Mouse (Mus musculus): ENCODE measurements around the gene AC129217.1. TPM values are rescaled to one million over a fixed set of nuclear protein-coding genes. Genes with fewer than 3 reads are reported as not detected.

AC129217.1 gene
- total and polyA plus RNA-seq, 2 experiments from 2014 or later: not detected

- no peak within 1 kb of the TSS for H3K27ac ChIP-seq (ENCODE audit: low read depth, low read length)
- H3K4me1 ChIP-seq (ENCODE audit: insufficient read depth): peaks cover 9% of the 10 kb centered on the region; the same call in 1 of the 2 replicates
- no peak for TF ChIP-seq CTCF (IDR thresholded peaks at IDR 0.05; ENCODE audit: low read depth)
- ATAC-seq: no peak
- H3K27me3 ChIP-seq (ENCODE audit: insufficient read depth, low read length): no peaks in the 10 kb centered on the region
- H3K9me3 ChIP-seq (ENCODE audit: low read length): no peaks in the 10 kb centered on the region
- H3K9ac ChIP-seq: no peak within 1 kb of the TSS
- H3K36me3 ChIP-seq (ENCODE audit: insufficient read depth): no peaks in the 10 kb centered on the region
- no peak within 1 kb of the TSS for H3K4me3 ChIP-seq (ENCODE audit: low read depth, low read length)
- no peak within 1 kb of the TSS for H3K4me2 ChIP-seq (ENCODE audit: low read depth)
- 72% methylated on average over 3 of the region's 3 CpGs for WGBS
- no peak for DNase-seq
Observed at GRCm38 (mm10) chr19:8883616-8884015, 54.0 kb downstream of the AC129217.1 start, which contains the start of the genes Lbhd1 and Gm49403. TSS of gene Lbhd1 (plus strand) at chr19:8883732. TSS of gene Gm49403 (plus strand) at chr19:8883930.

DNA sequence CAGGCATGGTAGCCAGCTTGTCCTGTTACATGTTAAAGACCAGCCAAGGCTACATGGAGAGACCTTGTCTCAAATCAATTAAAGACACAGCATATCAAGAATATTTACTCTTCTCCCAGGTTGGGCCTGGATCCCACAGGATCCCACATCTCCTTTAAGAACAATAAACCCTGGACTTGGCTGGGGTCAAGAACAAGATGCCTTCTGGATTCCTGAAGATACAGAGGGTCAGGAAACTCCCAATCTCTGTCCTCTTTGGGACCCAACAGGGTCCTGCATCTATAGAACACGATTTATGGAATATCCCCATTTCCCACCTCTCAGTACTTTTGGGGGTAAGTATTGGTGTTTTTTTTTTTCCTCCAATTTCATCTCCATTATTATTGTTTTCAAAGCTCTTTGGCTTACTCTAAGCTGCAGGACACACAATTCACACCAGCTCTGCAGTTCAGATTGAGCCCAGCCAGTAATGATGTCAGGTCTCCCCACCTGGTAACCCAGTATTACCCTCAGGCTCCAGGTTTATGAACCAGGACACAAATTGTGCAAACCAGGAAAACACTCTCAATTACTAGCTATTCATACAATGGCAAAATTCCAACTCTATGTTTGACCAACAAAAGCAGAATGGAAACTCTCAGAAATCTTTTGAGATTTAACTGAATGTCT is 57.5 kb downstream of the AC129217.1 start:
- Histone ChIP-seq H3K4me3 (ENCODE audit: low read depth, low read length) (no peak overlapping the region), H3K9ac (no peak overlapping the region), H3K36me3 (ENCODE audit: insufficient read depth) (0 out of 2 replicates have a peak, but pooled peaks cover 5% of the 10 kb centered on the region), H3K4me1 (ENCODE audit: insufficient read depth) (peaks cover 5% of the 10 kb centered on the region; the same call in 1 of the 2 replicates), H3K27me3 (ENCODE audit: insufficient read depth, low read length) (no peaks in the 10 kb centered on the region), H3K27ac (ENCODE audit: low read depth, low read length) (no peak overlapping the region), H3K4me2 (ENCODE audit: low read depth) (peak overlapping the region; percentile 85; the same call in 1 of the 2 replicates), H3K9me3 (ENCODE audit: low read length) (no peaks in the 10 kb centered on the region)
- DNase-seq: no peak
- no peak for TF ChIP-seq CTCF (IDR thresholded peaks at IDR 0.05; ENCODE audit: low read depth)
- WGBS: 56% methylated on average over 1 of the region's 1 CpGs
- no peak for ATAC-seq

DNA sequence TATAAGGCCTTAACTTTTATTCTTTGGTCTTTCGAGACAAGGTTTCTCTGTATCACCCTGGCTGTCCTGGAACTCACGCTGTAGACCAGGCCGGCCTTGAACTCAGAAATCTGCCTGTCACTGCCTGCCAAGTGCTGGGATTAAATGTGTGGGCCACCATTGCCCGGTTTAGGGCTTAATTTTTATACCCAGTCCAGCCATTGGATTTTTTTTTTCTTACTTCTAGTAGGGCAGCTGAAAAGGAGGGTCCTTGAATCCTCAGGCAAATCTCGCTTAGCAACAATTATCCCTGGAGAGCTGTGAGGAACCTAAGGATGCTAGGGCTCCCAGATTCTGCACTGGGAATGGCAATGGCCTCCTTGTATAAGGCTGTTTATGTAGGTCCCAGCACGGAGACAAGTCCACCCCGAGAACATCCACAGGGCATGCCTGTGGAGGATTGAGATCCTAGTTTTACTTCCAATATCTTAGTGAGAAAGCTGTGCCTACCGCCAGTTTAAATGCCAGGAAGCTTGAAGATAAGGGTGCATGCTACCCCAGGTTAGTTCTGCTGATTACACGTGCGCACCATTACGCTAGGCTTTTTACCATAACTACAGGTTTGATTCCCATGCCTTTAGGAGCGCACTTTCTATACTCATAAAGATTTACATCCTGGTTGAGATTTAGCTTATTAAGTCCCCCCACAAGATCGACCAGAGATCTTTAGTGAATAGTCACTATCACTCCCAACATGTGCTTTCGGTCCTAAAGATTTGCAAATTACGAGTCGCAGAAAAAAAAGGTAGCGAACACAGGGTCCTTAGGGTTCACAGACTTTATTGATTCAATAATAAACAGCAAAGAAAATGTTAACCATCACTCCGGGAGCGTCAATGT is 58.3 kb downstream of the AC129217.1 start:
- DNase-seq (no peak), ATAC-seq (no peak)
- H3K27ac ChIP-seq (ENCODE audit: low read depth, low read length): peak overlapping the region; percentile 85

GRCm38 (mm10) chr19:8888511-8889385 is 59.2 kb downstream of the AC129217.1 start, which contains the start of the genes 1810009A15Rik and Gm49416:
TSS of gene 1810009A15Rik (plus strand) at chr19:8888853.
TSS of gene Gm49416 (plus strand) at chr19:8888926.
- H3K4me3 ChIP-seq (ENCODE audit: low read depth, low read length): peak within 1 kb of the TSS; percentile 59

More for the DNA sequence above, 58.3 kb downstream of the AC129217.1 start:
- no peak for TF ChIP-seq CTCF (IDR thresholded peaks at IDR 0.05; ENCODE audit: low read depth)
- Histone ChIP-seq H3K27me3 (ENCODE audit: insufficient read depth, low read length) (no peaks in the 10 kb centered on the region), H3K36me3 (ENCODE audit: insufficient read depth) (0 out of 2 replicates have a peak, but pooled peaks cover 5% of the 10 kb centered on the region), H3K4me2 (ENCODE audit: low read depth) (peak overlapping the region; percentile 85), H3K9ac (peak overlapping the region; percentile 63), H3K4me1 (ENCODE audit: insufficient read depth) (peaks cover 5% of the 10 kb centered on the region; the same call in 1 of the 2 replicates), H3K4me3 (ENCODE audit: low read depth, low read length) (peak overlapping the region; percentile 59), H3K9me3 (ENCODE audit: low read length) (no peaks in the 10 kb centered on the region)
- 15% methylated on average over 19 of the region's 19 CpGs for WGBS

More at GRCm38 (mm10) chr19:8888511-8889385, 59.2 kb downstream of the AC129217.1 start, which contains the start of the genes 1810009A15Rik and Gm49416:
- Histone ChIP-seq H3K9ac (peak within 1 kb of the TSS; percentile 63), H3K27me3 (ENCODE audit: insufficient read depth, low read length) (no peaks in the 10 kb centered on the region), H3K9me3 (ENCODE audit: low read length) (no peaks in the 10 kb centered on the region), H3K27ac (ENCODE audit: low read depth, low read length) (peak within 1 kb of the TSS; percentile 85), H3K36me3 (ENCODE audit: insufficient read depth) (0 out of 2 replicates have a peak, but pooled peaks cover 5% of the 10 kb centered on the region), H3K4me2 (ENCODE audit: low read depth) (peak within 1 kb of the TSS; percentile 85), H3K4me1 (ENCODE audit: insufficient read depth) (peaks cover 5% of the 10 kb centered on the region)
- no peak for TF ChIP-seq CTCF (IDR thresholded peaks at IDR 0.05; ENCODE audit: low read depth)
- WGBS: under 1% methylated on average over 58 of the region's 58 CpGs
- ATAC-seq (peak; percentile 97), DNase-seq (peak; percentile 97)

Small RNA genes lying within 50 kb of the gene (microRNA-seq; reads per million reads assigned to microRNA genes)
- 0 to 0.24 reads per million in 2 experiments for gene Mir5136

Other genes with a start within 250 kb of the AC129217.1 start
Only the 30 nearest of the 33 such genes appear.
- gene Slc3a2, start 106.4 kb upstream of the AC129217.1 start, total RNA-seq (2014; rRNA removed): 107 and 116 TPM in 2 replicates
- gene Slc3a2, start 106.4 kb upstream of the AC129217.1 start, polyA plus RNA-seq (2015; fragmentation: Nextera tagmentation; extraction: Ambion mirVana): 247 and 256 TPM in 2 replicates
- 74.1 and 85.9 TPM in 2 replicates for gene Wdr74, start 93.9 kb upstream of the AC129217.1 start, total RNA-seq (2014; rRNA removed)
- 98.7 and 113 TPM in 2 replicates for gene Wdr74, start 93.9 kb upstream of the AC129217.1 start, polyA plus RNA-seq (2015; fragmentation: Nextera tagmentation; extraction: Ambion mirVana)
- gene 1700092M07Rik, start 89.1 kb upstream of the AC129217.1 start, total RNA-seq (2014; rRNA removed): not detected in 2 replicates
- gene 1700092M07Rik, start 89.1 kb upstream of the AC129217.1 start, polyA plus RNA-seq (2015; fragmentation: Nextera tagmentation; extraction: Ambion mirVana): 0.65 and 0.67 TPM in 2 replicates
- 130 and 140 TPM in 2 replicates for gene Stx5a, start 88.4 kb upstream of the AC129217.1 start, total RNA-seq (2014; rRNA removed)
- gene Stx5a, start 88.4 kb upstream of the AC129217.1 start, polyA plus RNA-seq (2015; fragmentation: Nextera tagmentation; extraction: Ambion mirVana): 86.4 and 97.6 TPM in 2 replicates
- 81.7 and 114 TPM in 2 replicates for gene Nxf1, start 72.7 kb upstream of the AC129217.1 start, total RNA-seq (2014; rRNA removed)
- 97.1 and 97.9 TPM in 2 replicates for gene Nxf1, start 72.7 kb upstream of the AC129217.1 start, polyA plus RNA-seq (2015; fragmentation: Nextera tagmentation; extraction: Ambion mirVana)
- 236 and 241 TPM in 2 replicates for gene Tmem223, start 58.8 kb upstream of the AC129217.1 start, total RNA-seq (2014; rRNA removed)
- 269 and 334 TPM in 2 replicates for gene Tmem223, start 58.8 kb upstream of the AC129217.1 start, polyA plus RNA-seq (2015; fragmentation: Nextera tagmentation; extraction: Ambion mirVana)
- gene Tmem179b, start 55.3 kb upstream of the AC129217.1 start, total RNA-seq (2014; rRNA removed): 17.4 and 19.6 TPM in 2 replicates
- 22.4 and 22.6 TPM in 2 replicates for gene Tmem179b, start 55.3 kb upstream of the AC129217.1 start, polyA plus RNA-seq (2015; fragmentation: Nextera tagmentation; extraction: Ambion mirVana)
- 27.2 and 31.7 TPM in 2 replicates for gene Taf6l, start 43.4 kb upstream of the AC129217.1 start, total RNA-seq (2014; rRNA removed)
- gene Taf6l, start 43.4 kb upstream of the AC129217.1 start, polyA plus RNA-seq (2015; fragmentation: Nextera tagmentation; extraction: Ambion mirVana): 25.1 and 25.2 TPM in 2 replicates
- gene Polr2g, start 31.2 kb upstream of the AC129217.1 start, total RNA-seq (2014; rRNA removed): 89.3 and 99.3 TPM in 2 replicates
- 193 and 216 TPM in 2 replicates for gene Polr2g, start 31.2 kb upstream of the AC129217.1 start, polyA plus RNA-seq (2015; fragmentation: Nextera tagmentation; extraction: Ambion mirVana)
- gene Zbtb3, start 27.2 kb upstream of the AC129217.1 start, total RNA-seq (2014; rRNA removed): 7.0 and 7.3 TPM in 2 replicates
- gene Zbtb3, start 27.2 kb upstream of the AC129217.1 start, polyA plus RNA-seq (2015; fragmentation: Nextera tagmentation; extraction: Ambion mirVana): 4.3 and 5.0 TPM in 2 replicates
- 71.9 and 72.6 TPM in 2 replicates for gene Ttc9c, start 10.4 kb upstream of the AC129217.1 start, total RNA-seq (2014; rRNA removed)
- 34.1 and 44.4 TPM in 2 replicates for gene Ttc9c, start 10.4 kb upstream of the AC129217.1 start, polyA plus RNA-seq (2015; fragmentation: Nextera tagmentation; extraction: Ambion mirVana)
- gene Hnrnpul2, start 9.8 kb upstream of the AC129217.1 start, total RNA-seq (2014; rRNA removed): 28.2 and 38.3 TPM in 2 replicates
- gene Hnrnpul2, start 9.8 kb upstream of the AC129217.1 start, polyA plus RNA-seq (2015; fragmentation: Nextera tagmentation; extraction: Ambion mirVana): 3.9 and 5.3 TPM in 2 replicates
- 81.5 and 91.5 TPM in 2 replicates for gene Bscl2, start 7.7 kb downstream of the AC129217.1 start, total RNA-seq (2014; rRNA removed)
- gene Bscl2, start 7.7 kb downstream of the AC129217.1 start, polyA plus RNA-seq (2015; fragmentation: Nextera tagmentation; extraction: Ambion mirVana): 78.9 and 88.9 TPM in 2 replicates
- gene Gng3, start 9.4 kb downstream of the AC129217.1 start, total RNA-seq (2014; rRNA removed): 68.0 and 78.5 TPM in 2 replicates
- 594 and 622 TPM in 2 replicates for gene Gng3, start 9.4 kb downstream of the AC129217.1 start, polyA plus RNA-seq (2015; fragmentation: Nextera tagmentation; extraction: Ambion mirVana)
- 1.5 and 2.6 TPM in 2 replicates for gene Lrrn4cl, start 21.0 kb downstream of the AC129217.1 start, total RNA-seq (2014; rRNA removed)
- gene Lrrn4cl, start 21.0 kb downstream of the AC129217.1 start, polyA plus RNA-seq (2015; fragmentation: Nextera tagmentation; extraction: Ambion mirVana): 0.58 and 0.88 TPM in 2 replicates
- 108 and 126 TPM in 2 replicates for gene Ubxn1, start 41.7 kb downstream of the AC129217.1 start, total RNA-seq (2014; rRNA removed)
- gene Ubxn1, start 41.7 kb downstream of the AC129217.1 start, polyA plus RNA-seq (2015; fragmentation: Nextera tagmentation; extraction: Ambion mirVana): 168 and 185 TPM in 2 replicates
- 14.2 and 36.1 TPM in 2 replicates for gene Uqcc3, start 51.1 kb downstream of the AC129217.1 start, total RNA-seq (2014; rRNA removed)
- gene Uqcc3, start 51.1 kb downstream of the AC129217.1 start, polyA plus RNA-seq (2015; fragmentation: Nextera tagmentation; extraction: Ambion mirVana): 59.1 TPM in 2 replicates
- 5.0 and 7.2 TPM in 2 replicates for gene Lbhd1, start 54.0 kb downstream of the AC129217.1 start, total RNA-seq (2014; rRNA removed)
- 30.3 and 36.5 TPM in 2 replicates for gene Lbhd1, start 54.0 kb downstream of the AC129217.1 start, polyA plus RNA-seq (2015; fragmentation: Nextera tagmentation; extraction: Ambion mirVana)
- gene Gm49403, start 54.2 kb downstream of the AC129217.1 start, total RNA-seq (2014; rRNA removed): not detected in 2 replicates
- gene Gm49403, start 54.2 kb downstream of the AC129217.1 start, polyA plus RNA-seq (2015; fragmentation: Nextera tagmentation; extraction: Ambion mirVana): not detected in 2 replicates
- gene 1810009A15Rik, start 59.1 kb downstream of the AC129217.1 start, total RNA-seq (2014; rRNA removed): 26.0 and 37.5 TPM in 2 replicates
- gene 1810009A15Rik, start 59.1 kb downstream of the AC129217.1 start, polyA plus RNA-seq (2015; fragmentation: Nextera tagmentation; extraction: Ambion mirVana): 31.9 and 45.7 TPM in 2 replicates
- 0.95 TPM in 1 of 2 replicates, not detected in the other for gene Gm49416, start 59.2 kb downstream of the AC129217.1 start, total RNA-seq (2014; rRNA removed)
- gene Gm49416, start 59.2 kb downstream of the AC129217.1 start, polyA plus RNA-seq (2015; fragmentation: Nextera tagmentation; extraction: Ambion mirVana): 1.4 TPM in 1 of 2 replicates, not detected in the other
- 26.1 and 29.9 TPM in 2 replicates for gene Ints5, start 63.2 kb downstream of the AC129217.1 start, total RNA-seq (2014; rRNA removed)
- 23.6 and 26.8 TPM in 2 replicates for gene Ints5, start 63.2 kb downstream of the AC129217.1 start, polyA plus RNA-seq (2015; fragmentation: Nextera tagmentation; extraction: Ambion mirVana)
- gene Ganab, start 68.3 kb downstream of the AC129217.1 start, total RNA-seq (2014; rRNA removed): 67.7 and 96.7 TPM in 2 replicates
- 47.0 and 54.0 TPM in 2 replicates for gene Ganab, start 68.3 kb downstream of the AC129217.1 start, polyA plus RNA-seq (2015; fragmentation: Nextera tagmentation; extraction: Ambion mirVana)
- 99.6 and 120 TPM in 2 replicates for gene B3gat3, start 90.6 kb downstream of the AC129217.1 start, total RNA-seq (2014; rRNA removed)
- 89.3 and 94.0 TPM in 2 replicates for gene B3gat3, start 90.6 kb downstream of the AC129217.1 start, polyA plus RNA-seq (2015; fragmentation: Nextera tagmentation; extraction: Ambion mirVana)
- 2.3 and 3.5 TPM in 2 replicates for gene Rom1, start 99.6 kb downstream of the AC129217.1 start, total RNA-seq (2014; rRNA removed)
- gene Rom1, start 99.6 kb downstream of the AC129217.1 start, polyA plus RNA-seq (2015; fragmentation: Nextera tagmentation; extraction: Ambion mirVana): 2.4 and 3.3 TPM in 2 replicates
- 5.1 and 7.3 TPM in 2 replicates for gene Eml3, start 99.8 kb downstream of the AC129217.1 start, total RNA-seq (2014; rRNA removed)
- 7.5 and 8.1 TPM in 2 replicates for gene Eml3, start 99.8 kb downstream of the AC129217.1 start, polyA plus RNA-seq (2015; fragmentation: Nextera tagmentation; extraction: Ambion mirVana)
- gene Mta2, start 112.1 kb downstream of the AC129217.1 start, total RNA-seq (2014; rRNA removed): 71.2 and 86.4 TPM in 2 replicates
- 87.8 and 91.3 TPM in 2 replicates for gene Mta2, start 112.1 kb downstream of the AC129217.1 start, polyA plus RNA-seq (2015; fragmentation: Nextera tagmentation; extraction: Ambion mirVana)
- gene Tut1, start 124.1 kb downstream of the AC129217.1 start, total RNA-seq (2014; rRNA removed): 20.8 and 24.5 TPM in 2 replicates
- 14.8 and 17.6 TPM in 2 replicates for gene Tut1, start 124.1 kb downstream of the AC129217.1 start, polyA plus RNA-seq (2015; fragmentation: Nextera tagmentation; extraction: Ambion mirVana)
- gene Eef1g, start 137.3 kb downstream of the AC129217.1 start, total RNA-seq (2014; rRNA removed): 524 and 615 TPM in 2 replicates
- gene Eef1g, start 137.3 kb downstream of the AC129217.1 start, polyA plus RNA-seq (2015; fragmentation: Nextera tagmentation; extraction: Ambion mirVana): 250 and 269 TPM in 2 replicates
- 11.4 and 17.9 TPM in 2 replicates for gene Ahnak, start 159.5 kb downstream of the AC129217.1 start, total RNA-seq (2014; rRNA removed)
- gene Ahnak, start 159.5 kb downstream of the AC129217.1 start, polyA plus RNA-seq (2015; fragmentation: Nextera tagmentation; extraction: Ambion mirVana): 3.2 and 3.9 TPM in 2 replicates

Data from forebrain, postnatal 0 days (tissue).